Mouse (Mus musculus) forebrain, embryonic 11.5 days (tissue): ENCODE results near the gene Atxn7. TPM values are rescaled to one million over a fixed set of nuclear protein-coding genes. Genes with fewer than 3 reads are reported as not detected.
"Not testable (repeated sequence)": the region's sequence is repeated elsewhere in the genome, so short reads cannot be mapped to it uniquely, and the experiment has no call there.

Experiments used
- ATAC-seq: fragments of 200-750 bp; cut with Nextera tagmentation; replicated peaks from 2 replicates; pipeline ENCODE4 v1.8.0; 2017; ENCODE audit warnings: moderate TSS enrichment; ENCODE audit not compliant: low FRiP score
- DNase-seq: peaks from one replicate; pipeline ENCODE4 v3.0.0-alpha.2; 2017; ENCODE audit warnings: low spot score
- H3K27ac ChIP-seq: fragments of 300-500 bp; sonication (generic); 2 replicates; pipeline ENCODE4 v1.5.1; 2014; ENCODE audit warnings: low read depth, low read length
- H3K27me3 ChIP-seq: fragments of 300-500 bp; sonication (generic); 2 replicates; pipeline ENCODE4 v1.6.1; 2014; ENCODE audit warnings: mild to moderate bottlenecking, low read length, mixed read lengths; ENCODE audit not compliant: control insufficient read depth, insufficient read depth
- H3K36me3 ChIP-seq: fragments of 300-500 bp; sonication (generic); 2 replicates; pipeline ENCODE4 v1.6.1; 2014; ENCODE audit warnings: mild to moderate bottlenecking, low read length, moderate library complexity, mixed read lengths; ENCODE audit not compliant: control insufficient read depth, insufficient read depth
- H3K4me1 ChIP-seq: fragments of 300-500 bp; sonication (generic); replicated peaks from 2 replicates; pipeline ENCODE4 v1.6.1; 2014; ENCODE audit warnings: low read length, mixed read lengths; ENCODE audit not compliant: control insufficient read depth, insufficient read depth
- H3K4me2 ChIP-seq: fragments of 300-500 bp; sonication (generic); 2 replicates; pipeline ENCODE4 v1.6.1; 2014; ENCODE audit warnings: low read depth, mild to moderate bottlenecking, low read length, moderate library complexity, mixed read lengths; ENCODE audit not compliant: severe bottlenecking
- H3K4me3 ChIP-seq: fragments of 300-500 bp; sonication (generic); 2 replicates; pipeline ENCODE4 v1.5.1; 2014; ENCODE audit warnings: low read depth, low read length
- H3K9ac ChIP-seq: fragments of 300-500 bp; sonication (generic); 2 replicates; pipeline ENCODE4 v1.6.1; 2014; ENCODE audit warnings: low read length
- H3K9me3 ChIP-seq: fragments of 300-500 bp; sonication (generic); 2 replicates; pipeline ENCODE4 v1.6.1; 2016; ENCODE audit warnings: low read length, mixed read lengths; ENCODE audit not compliant: control insufficient read depth
- WGBS: fragments of 180-500 bp; shearing (Covaris S2); extraction: QIAGEN DNeasy Blood & Tissue Kit; methylation state at CpG from one replicate; pipeline ENCODE4 v1.1.7; 2014; 5-methylcytosine and 5-hydroxymethylcytosine counted together
- polyA plus RNA-seq: library from polyadenylated mRNA; unstranded; fragments of >200 nt; fragmentation: Nextera tagmentation; extraction: Ambion mirVana; gene quantifications from 2 replicates; pipeline ENCODE4 v1.2.1, GENCODE M21; 2014

Gene Atxn7
- polyA plus RNA-seq, 1 experiment from 2014 or later = 10.4 TPM

- H3K9me3 ChIP-seq = no peaks in the 10 kb centered on the region
- H3K27me3 ChIP-seq = no peaks in the 10 kb centered on the region
- no peaks in the 10 kb centered on the region for H3K4me1 ChIP-seq
- DNase-seq (no peak), ATAC-seq (no peak)
- no peaks in the 10 kb centered on the region for H3K36me3 ChIP-seq
- no peak overlapping the region for H3K9ac ChIP-seq
- H3K4me2 ChIP-seq = no peak overlapping the region
- 84% methylated on average over 1 of the region's 1 CpGs for WGBS
- H3K27ac ChIP-seq = no peak overlapping the region
- H3K4me3 ChIP-seq = no peak overlapping the region
Measured at GRCm38 (mm10) chr14:14032842-14033241, 71.6 kb downstream of the Atxn7 start.

- ATAC-seq = no peak
- Histone ChIP-seq H3K4me1 (no peaks in the 10 kb centered on the region), H3K27me3 (no peaks in the 10 kb centered on the region), H3K27ac (no peak overlapping the region), H3K4me2 (no peak overlapping the region), H3K9ac (no peak overlapping the region), H3K4me3 (no peak overlapping the region), H3K9me3 (no peaks in the 10 kb centered on the region), H3K36me3 (no peaks in the 10 kb centered on the region)
- 70% methylated on average over 2 of the region's 2 CpGs for WGBS
- no peak for DNase-seq
Measured at GRCm38 (mm10) chr14:14036352-14036751, 75.1 kb downstream of the Atxn7 start.

- Histone ChIP-seq H3K27me3 (no peaks in the 10 kb centered on the region), H3K36me3 (no peaks in the 10 kb centered on the region), H3K9ac (no peak overlapping the region), H3K9me3 (no peaks in the 10 kb centered on the region), H3K4me1 (no peaks in the 10 kb centered on the region), H3K4me3 (no peak overlapping the region), H3K4me2 (no peak overlapping the region), H3K27ac (no peak overlapping the region)
- no peak for DNase-seq
- 83% methylated on average over 2 of the region's 2 CpGs for WGBS
- no peak for ATAC-seq
Measured at GRCm38 (mm10) chr14:14038233-14038632, 77.0 kb downstream of the Atxn7 start.

GRCm38 (mm10) chr14:14042336-14042735 lies 81.1 kb downstream of the Atxn7 start:
- Histone ChIP-seq H3K4me1 (no peaks in the 10 kb centered on the region), H3K9me3 (no peaks in the 10 kb centered on the region), H3K27me3 (no peaks in the 10 kb centered on the region), H3K4me3 (no peak overlapping the region), H3K27ac (no peak overlapping the region), H3K36me3 (peaks cover 5% of the 10 kb centered on the region; the same call in 1 of the 2 replicates), H3K9ac (no peak overlapping the region), H3K4me2 (no peak overlapping the region)
- no peak for ATAC-seq
- 87% methylated on average over 4 of the region's 4 CpGs for WGBS
- no peak for DNase-seq

- ATAC-seq = peak; percentile 71
Measured at GRCm38 (mm10) chr14:14054386-14054785, 93.1 kb downstream of the Atxn7 start.

GRCm38 (mm10) chr14:14059606-14060005 lies 98.4 kb downstream of the Atxn7 start:
- H3K4me3 ChIP-seq, H3K27me3 ChIP-seq, H3K4me2 ChIP-seq, DNase-seq, H3K9ac ChIP-seq, ATAC-seq, H3K4me1 ChIP-seq, H3K27ac ChIP-seq, H3K9me3 ChIP-seq, H3K36me3 ChIP-seq: not testable (repeated sequence)

More at GRCm38 (mm10) chr14:14054386-14054785, 93.1 kb downstream of the Atxn7 start:
- DNase-seq = no peak
- Histone ChIP-seq H3K4me3 (no peak overlapping the region), H3K27me3 (no peaks in the 10 kb centered on the region), H3K36me3 (no peaks in the 10 kb centered on the region; the same call in 1 of the 2 replicates), H3K4me1 (no peaks in the 10 kb centered on the region), H3K27ac (no peak overlapping the region), H3K4me2 (no peak overlapping the region), H3K9me3 (no peaks in the 10 kb centered on the region), H3K9ac (no peak overlapping the region)
- WGBS = 93% methylated on average over 2 of the region's 2 CpGs

GRCm38 (mm10) chr14:14062531-14063245 lies 101.4 kb downstream of the Atxn7 start:
- 63% methylated on average over 11 of the region's 11 CpGs for WGBS
- ATAC-seq (no peak), DNase-seq (no peak)
- no peak overlapping the region for H3K4me3 ChIP-seq
- H3K4me1 ChIP-seq = peaks cover 18% of the 10 kb centered on the region
- no peak overlapping the region for H3K4me2 ChIP-seq
- H3K36me3 ChIP-seq = no peaks in the 10 kb centered on the region; the same call in 1 of the 2 replicates
- peak overlapping the region; percentile 77 for H3K27ac ChIP-seq
- H3K27me3 ChIP-seq = no peaks in the 10 kb centered on the region
- no peaks in the 10 kb centered on the region for H3K9me3 ChIP-seq
- no peak overlapping the region for H3K9ac ChIP-seq

GRCm38 (mm10) chr14:14063382-14063781 lies 102.1 kb downstream of the Atxn7 start:
- DNase-seq (no peak), ATAC-seq (peak; percentile 14; the same call in 1 of the 2 replicates)
- no peak overlapping the region for H3K4me2 ChIP-seq

More at GRCm38 (mm10) chr14:14063382-14063781, 102.1 kb downstream of the Atxn7 start:
- Histone ChIP-seq H3K9ac (0 out of 2 replicates have a peak overlapping the region, but pooled peaks have one; percentile 2), H3K27ac (peak overlapping the region; percentile 77), H3K36me3 (no peaks in the 10 kb centered on the region; the same call in 1 of the 2 replicates), H3K4me3 (no peak overlapping the region), H3K9me3 (no peaks in the 10 kb centered on the region), H3K27me3 (no peaks in the 10 kb centered on the region), H3K4me1 (peaks cover 19% of the 10 kb centered on the region)
- 38% methylated on average over 5 of the region's 5 CpGs for WGBS
